Mouse (Mus musculus) adrenal gland, postnatal 4 days (tissue): Measurements from ENCODE around the gene 2310034G01Rik. TPM values are rescaled to one million over a fixed set of nuclear protein-coding genes. Genes with fewer than 3 reads are reported as not detected.

Source experiments
- DNase-seq, 2 experiments: peaks; one replicate each; pipeline ENCODE4 v3.0.0; 2021 to 2022; ENCODE audit warnings: low spot score in 2 of 2, mixed read lengths in 2 of 2
- microRNA-seq: library from miRNA; unstranded; fragments of <30 nt; microRNA quantifications from one replicate; pipeline ENCODE4 v1.2.0, GENCODE M21; 2021
- total RNA-seq, 2 experiments: library from RNA; stranded (reverse); gene quantifications; 2 replicates each; pipeline ENCODE4 v1.2.3; 2021

2310034G01Rik gene
- total RNA-seq, 2 experiments from 2014 or later = 0.73 to 1.6 TPM

- DNase-seq = no peak
These were observed 46.6 kb downstream of the 2310034G01Rik start for GRCm38 (mm10) chr19:46303251-46304215.

DNA sequence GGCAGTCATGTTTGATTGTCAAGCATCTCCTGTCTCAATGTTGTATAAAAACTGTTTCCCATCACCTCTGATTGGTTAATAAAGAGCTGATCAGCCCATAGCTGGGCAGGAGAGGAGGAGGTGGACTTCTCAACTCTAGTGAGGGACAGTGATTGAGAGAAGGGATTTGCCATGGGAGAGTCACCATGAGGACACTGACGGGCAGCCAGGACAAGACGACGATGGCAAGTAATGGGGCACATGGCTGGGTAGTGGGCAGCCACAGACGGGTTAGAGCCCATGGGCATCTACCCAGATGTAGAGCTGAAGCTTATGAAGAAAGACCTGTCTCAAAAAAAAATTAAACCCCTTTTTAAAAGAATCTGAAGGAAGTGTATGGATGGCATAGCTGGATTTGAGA is 47.6 kb downstream of the 2310034G01Rik start:
- no peak for DNase-seq

- DNase-seq = no peak
These were observed 49.6 kb downstream of the 2310034G01Rik start for GRCm38 (mm10) chr19:46300294-46301045.

Small RNA genes within 50 kb of the gene (microRNA-seq; reads per million reads assigned to microRNA genes)
- gene Mir146b = 0.79 reads per million

Other genes starting within 250 kb of the 2310034G01Rik start
- under 1 TPM; 0.31 to 0.93 TPM for gene Elovl3, start 218.4 kb downstream of the 2310034G01Rik start, total RNA-seq
- gene Pitx3, start 202.0 kb downstream of the 2310034G01Rik start, total RNA-seq = 1 to 10 TPM in 1 of 2 experiments, under 1 TPM in 1; 0.56 to 2.0 TPM
- 10 to 100 TPM; 64.2 to 77.1 TPM for gene Gbf1, start 197.8 kb downstream of the 2310034G01Rik start, total RNA-seq
- gene Nfkb2, start 46.0 kb downstream of the 2310034G01Rik start, total RNA-seq = 10 to 100 TPM; 22.0 to 24.3 TPM
- gene Psd, start 23.1 kb downstream of the 2310034G01Rik start, total RNA-seq = 10 to 100 TPM; 19.0 to 22.6 TPM
- 10 to 100 TPM in 1 of 2 experiments, 1 to 10 TPM in 1; 9.6 to 10.4 TPM for gene Fbxl15, start 22.1 kb downstream of the 2310034G01Rik start, total RNA-seq
- 100 to 1,000 TPM; 106 to 112 TPM for gene Cuedc2, start 11.6 kb downstream of the 2310034G01Rik start, total RNA-seq
- gene Mfsd13a, start 9.2 kb downstream of the 2310034G01Rik start, total RNA-seq = 1 to 10 TPM; 4.8 to 5.7 TPM
- 100 to 1,000 TPM in 1 of 2 experiments, 10 to 100 TPM in 1; 95.3 to 110 TPM for gene Actr1a, start 45.4 kb upstream of the 2310034G01Rik start, total RNA-seq
- 10 to 100 TPM; 30.5 to 34.6 TPM for gene Sufu, start 46.6 kb upstream of the 2310034G01Rik start, total RNA-seq
- 10 to 100 TPM; 60.5 to 70.3 TPM for gene Trim8, start 151.4 kb upstream of the 2310034G01Rik start, total RNA-seq
- gene Arl3, start 222.9 kb upstream of the 2310034G01Rik start, total RNA-seq = 10 to 100 TPM; 47.2 to 54.9 TPM
- gene Sfxn2, start 223.1 kb upstream of the 2310034G01Rik start, total RNA-seq = 10 to 100 TPM; 13.1 to 18.4 TPM
- gene Wbp1l, start 248.8 kb upstream of the 2310034G01Rik start, total RNA-seq = 100 to 1,000 TPM; 180 to 182 TPM